Mouse (Mus musculus): ENCODE measurements around the gene Cryzl2. TPM values are rescaled to one million over a fixed set of nuclear protein-coding genes. Genes with fewer than 3 reads are reported as not detected.

Gene Cryzl2
- total RNA-seq, 2 experiments from 2014 or later = 49.0 to 49.2 TPM

DNA sequence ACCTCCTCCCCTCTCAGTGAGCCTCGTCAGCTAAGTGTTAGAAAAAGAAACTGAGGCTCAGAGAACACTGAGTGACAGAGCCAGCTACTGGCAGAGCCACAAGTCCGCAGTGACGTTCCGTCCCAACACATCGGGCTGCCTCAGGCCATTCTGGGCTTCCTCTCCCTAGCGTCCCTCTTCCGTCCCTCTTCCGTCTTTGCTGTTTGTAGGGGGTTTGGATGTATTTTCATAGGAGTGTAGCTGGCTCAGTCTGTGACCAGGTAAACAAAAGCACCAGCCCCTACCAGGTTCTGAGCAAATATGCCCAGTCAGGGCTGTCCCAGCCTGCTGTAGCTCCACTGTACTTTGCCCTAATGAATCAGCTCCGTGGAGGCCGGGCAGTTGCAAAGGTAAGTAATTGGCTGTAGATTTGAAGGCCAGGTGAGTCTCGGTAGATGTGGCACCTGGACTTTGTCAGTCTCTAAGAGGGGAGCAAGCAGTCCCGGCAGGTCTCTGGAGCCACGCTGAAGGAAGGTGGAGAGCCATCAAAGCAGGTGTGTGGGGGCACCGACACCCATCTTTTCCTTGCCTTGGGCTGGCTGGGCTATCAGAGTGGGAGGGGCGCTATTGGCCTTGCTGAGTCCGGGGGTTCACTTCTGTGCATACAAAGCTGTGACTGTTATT lies 67.4 kb downstream of the Cryzl2 start:
- no peak for DNase-seq (ENCODE audit: low spot score in 2 of 2)

DNA sequence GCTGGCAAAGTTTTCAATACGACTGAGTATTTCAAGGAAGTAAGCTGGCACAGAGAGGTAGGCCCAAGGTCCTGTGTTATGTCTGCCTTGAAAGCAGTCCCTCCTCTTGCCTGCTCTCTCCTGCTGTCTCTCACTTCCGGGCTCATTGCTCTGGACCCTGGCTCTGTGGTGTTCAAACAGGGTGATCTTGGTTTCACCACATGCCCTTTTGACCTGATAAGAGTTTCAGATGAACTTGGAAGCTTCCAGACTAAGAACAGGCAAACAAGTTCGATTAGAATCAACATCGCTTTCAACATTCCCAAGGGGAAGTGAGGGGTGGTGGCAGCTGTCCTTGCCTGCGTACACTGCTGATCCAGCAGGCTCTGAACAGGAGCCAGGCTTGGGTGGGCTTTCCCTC lies 68.2 kb downstream of the Cryzl2 start:
- DNase-seq (ENCODE audit: low spot score in 2 of 2) = no peak

DNA sequence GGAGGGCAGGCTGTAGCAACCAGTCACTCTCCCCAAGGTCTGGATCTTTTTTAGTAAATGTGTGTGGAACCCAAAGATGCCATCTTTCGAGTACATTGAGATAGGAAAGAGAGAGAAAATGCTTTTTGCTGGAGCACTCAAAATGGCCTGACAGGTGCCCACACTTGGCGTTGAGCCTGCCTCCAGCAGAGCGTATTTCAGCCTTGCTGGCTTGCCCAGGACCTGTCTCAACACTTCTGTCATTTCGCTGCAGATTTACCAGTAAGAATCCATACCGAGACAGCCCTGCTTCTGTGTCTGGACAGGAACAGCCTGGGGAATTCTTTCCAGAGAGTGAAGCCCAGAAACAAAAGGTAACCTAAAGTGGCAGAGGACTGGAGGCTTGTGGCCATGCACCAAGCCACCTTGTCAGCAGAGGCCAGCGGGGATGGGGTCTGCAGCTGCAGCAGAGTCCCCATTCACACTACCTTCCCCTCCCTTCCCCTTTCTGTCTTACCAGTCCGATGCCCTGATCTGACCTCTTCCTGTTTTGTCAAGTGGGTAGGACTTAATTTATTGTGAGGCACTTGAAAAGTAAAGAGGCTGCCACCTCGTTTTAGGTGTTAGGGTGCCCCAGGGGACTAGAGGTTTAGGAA lies 74.6 kb downstream of the Cryzl2 start:
- DNase-seq (ENCODE audit: low spot score in 2 of 2) = no peak

DNA sequence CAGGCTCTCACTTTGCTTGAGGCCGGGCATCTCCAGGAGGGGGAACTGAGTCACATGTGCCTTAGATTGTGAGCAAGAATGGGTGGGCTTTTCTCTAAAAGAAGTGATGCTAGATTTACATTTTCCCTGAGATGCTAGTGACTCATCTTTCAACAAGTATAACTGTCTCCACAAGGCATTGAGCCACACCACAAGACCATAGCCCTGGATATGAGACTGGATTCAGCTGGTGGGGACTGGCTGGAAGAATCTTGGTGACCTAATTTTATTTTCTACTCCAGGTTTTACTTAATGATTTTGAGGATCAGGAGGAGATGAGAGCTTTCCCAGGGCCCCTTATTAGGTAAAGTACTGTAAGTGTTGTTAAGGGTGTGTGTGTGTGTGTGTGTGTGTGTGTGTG lies 77.2 kb downstream of the Cryzl2 start:
- no peak for DNase-seq (ENCODE audit: low spot score in 2 of 2)

DNA sequence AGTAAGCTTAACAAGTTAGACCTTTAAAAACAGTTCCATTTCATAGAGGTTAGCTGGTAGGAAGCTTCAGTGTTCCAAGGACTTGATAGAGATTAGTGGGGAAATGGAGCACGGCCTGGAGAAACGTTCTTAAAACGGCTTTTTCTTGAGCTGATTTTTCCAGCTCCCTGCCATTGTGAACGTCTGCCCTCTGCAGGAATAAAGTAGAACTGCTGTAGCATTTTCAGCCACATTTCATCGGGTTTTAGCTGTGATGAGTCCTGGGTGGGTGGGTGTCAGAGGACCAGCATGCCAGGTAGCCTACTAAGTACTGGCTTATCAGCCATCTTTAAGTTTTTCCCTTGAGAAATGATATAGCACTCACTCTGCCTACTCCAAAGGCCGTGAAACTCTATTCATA lies 78.1 kb downstream of the Cryzl2 start:
- DNase-seq (ENCODE audit: low spot score in 2 of 2) = no peak

DNA sequence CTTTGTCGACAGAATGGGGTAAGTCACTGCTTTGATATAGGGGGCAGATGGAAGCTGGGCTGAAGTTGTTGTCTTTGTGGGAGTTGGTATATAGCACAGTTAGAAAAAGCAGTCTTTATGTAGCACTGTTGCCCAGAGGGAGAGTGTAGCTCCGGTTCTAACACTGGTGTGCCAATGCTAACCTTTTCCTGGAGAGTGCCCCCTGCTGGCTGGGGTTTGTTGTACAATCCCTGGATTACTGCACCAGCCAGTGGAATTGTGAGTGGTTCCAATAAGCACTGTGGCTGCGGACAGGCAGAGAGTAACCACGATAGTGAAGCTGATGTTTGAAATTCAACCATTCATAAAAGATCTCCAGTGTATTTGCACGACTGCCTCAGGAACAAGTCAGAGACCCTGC lies 79.3 kb downstream of the Cryzl2 start:
- DNase-seq (ENCODE audit: low spot score in 2 of 2) = no peak

Other genes starting within 250 kb of the Cryzl2 start
- 10 to 100 TPM; 12.2 to 13.6 TPM for gene Rasal2, start 46.0 kb upstream of the Cryzl2 start, total RNA-seq (2021)
- 1 to 10 TPM; 1.8 to 6.3 TPM for gene Sec16b, start 48.2 kb downstream of the Cryzl2 start, total RNA-seq (2021)